Mouse (Mus musculus) layer of hippocampus, postnatal 36 days (tissue): ENCODE results near the gene Rplp2. TPM values are rescaled to one million over a fixed set of nuclear protein-coding genes. Genes with fewer than 3 reads are reported as not detected.

Source experiments
- DNase-seq, 2 experiments: peaks; one replicate each; pipeline ENCODE4 v3.0.0; 2022
- total RNA-seq, 2 experiments: library from RNA; stranded (reverse); gene quantifications; 2 replicates each; pipeline ENCODE4 v1.2.3; 2021

The Rplp2 gene
- total RNA-seq, 2 experiments from 2014 or later: 556 TPM

DNA sequence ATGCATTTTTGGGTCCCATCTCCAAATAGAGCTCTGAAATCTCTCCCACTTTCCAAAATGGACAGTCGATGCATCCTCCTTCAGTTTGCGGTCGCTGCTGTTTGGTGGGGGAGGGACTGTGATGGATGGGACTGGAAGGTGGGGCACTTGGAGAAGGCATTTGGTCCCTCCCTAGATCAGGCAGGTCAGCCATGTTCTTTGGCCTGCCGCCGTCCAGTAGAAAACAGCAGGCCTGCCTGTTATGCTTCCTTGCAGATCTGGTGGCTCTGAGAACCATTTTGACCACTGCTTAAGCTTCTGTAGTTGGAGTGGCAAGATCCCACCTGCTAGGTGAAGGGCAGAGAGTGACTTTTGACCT lies 21.0 kb downstream of the Rplp2 start:
- DNase-seq: no peak

DNA sequence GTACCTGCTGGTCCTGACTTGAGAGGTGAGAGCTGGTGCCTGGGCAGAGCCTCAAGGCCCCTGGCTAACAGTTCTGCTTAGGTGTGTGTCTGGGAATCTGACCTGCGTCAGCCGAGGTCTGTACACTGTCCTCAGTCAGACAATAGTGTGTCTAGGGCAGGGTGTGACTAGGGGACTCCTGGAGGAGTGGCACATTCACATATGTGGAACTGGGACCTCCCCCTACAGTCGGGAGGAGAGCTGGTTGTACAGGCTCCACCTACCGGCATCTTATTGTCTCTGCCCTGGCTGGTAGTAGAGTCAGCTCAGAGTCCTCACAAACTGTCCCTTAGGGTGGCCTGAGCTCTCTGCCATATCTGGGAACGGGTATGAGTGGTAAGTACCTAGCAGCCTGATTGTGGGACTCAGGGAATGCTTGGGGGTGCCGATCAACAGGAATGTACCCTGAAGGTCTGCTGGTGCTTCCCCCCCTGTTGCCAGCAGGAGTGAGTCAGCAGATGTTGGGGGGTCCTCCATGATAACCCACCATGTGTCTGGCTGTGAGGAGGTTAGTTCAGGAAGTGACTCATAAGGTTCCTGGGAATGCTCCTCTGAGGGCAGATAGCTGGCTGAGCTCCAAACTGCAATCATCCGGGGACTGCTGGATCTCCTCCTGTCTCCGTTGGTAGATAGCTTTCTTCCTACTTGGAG lies 21.5 kb downstream of the Rplp2 start:
- DNase-seq: peak in 1 of 2 experiments; percentile 57

DNA sequence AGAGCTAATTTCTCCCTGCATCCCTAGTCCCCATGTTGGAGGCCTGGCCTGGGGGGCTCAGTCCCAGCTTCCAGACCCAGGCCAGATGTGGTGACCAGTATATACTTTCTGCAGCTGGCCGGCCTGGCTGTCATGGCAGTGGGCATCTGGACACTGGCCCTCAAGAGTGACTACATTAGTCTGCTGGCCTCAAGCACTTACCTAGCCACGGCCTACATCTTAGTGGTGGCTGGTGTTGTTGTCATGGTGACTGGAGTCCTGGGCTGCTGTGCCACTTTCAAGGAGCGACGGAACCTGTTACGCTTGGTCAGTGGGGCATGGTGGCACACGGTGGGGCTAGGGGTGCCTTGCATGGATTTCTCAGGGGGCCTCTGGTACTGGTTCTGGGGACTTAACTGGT lies 22.2 kb downstream of the Rplp2 start:
- DNase-seq: no peak

DNA sequence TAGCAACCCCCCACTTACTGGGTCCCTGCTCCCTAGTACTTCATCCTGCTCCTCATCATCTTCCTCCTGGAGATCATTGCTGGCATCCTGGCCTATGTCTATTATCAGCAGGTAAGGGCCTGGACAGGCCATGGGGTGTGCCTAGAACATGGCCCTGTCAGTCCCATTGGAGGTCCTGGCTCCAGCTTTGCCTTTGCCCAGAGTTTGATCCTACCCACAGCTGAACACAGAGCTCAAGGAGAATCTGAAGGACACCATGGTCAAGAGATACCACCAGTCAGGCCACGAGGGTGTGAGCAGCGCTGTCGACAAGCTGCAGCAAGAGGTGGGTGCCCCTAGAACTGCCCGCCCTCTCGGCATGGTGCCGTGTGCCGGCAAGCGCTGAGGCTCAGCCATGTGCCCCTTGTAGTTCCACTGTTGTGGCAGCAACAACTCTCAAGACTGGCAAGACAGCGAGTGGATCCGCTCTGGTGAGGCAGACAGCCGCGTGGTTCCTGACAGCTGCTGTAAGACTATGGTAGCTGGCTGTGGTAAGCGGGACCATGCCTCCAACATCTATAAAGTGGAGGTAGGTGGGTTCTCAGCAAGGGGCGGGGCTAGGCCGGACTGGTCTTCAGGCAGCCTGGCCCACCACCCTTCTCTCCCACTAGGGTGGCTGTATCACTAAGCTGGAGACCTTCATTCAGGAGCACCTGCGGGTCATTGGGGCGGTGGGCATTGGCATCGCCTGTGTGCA lies 22.9 kb downstream of the Rplp2 start:
- DNase-seq: no peak

DNA sequence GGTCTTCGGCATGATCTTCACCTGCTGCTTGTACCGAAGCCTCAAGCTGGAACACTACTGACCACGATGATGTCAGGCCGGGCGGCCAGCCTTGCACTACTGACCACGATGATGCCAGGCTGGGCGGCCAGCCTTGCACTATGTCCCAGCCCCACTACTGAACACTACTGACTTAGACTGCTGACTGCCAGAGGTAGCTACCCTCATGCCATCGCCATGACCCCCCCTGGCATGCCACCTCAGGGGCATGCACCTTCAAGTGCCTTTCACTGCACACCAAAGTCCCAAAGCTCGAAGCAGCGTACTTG lies 23.4 kb downstream of the Rplp2 start:
- no peak for DNase-seq

DNA sequence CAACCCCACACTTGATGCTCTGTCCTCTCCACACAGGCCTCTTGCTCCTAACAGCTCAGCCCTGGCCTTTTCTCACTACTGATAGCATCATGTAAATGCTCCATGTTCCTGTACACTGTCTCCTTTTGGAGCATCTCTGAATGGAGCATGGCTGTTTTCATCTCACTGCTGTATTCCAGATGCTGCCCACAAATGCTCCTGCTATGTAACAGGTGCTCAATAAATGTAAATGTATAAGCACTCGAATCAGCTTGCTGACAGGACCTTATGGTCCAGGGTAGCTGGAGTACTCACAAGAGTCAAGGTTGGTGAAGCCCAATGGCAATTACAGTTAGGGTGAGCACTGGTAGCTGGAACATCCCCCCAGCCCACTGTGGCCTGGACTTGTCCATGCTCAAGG lies 24.1 kb downstream of the Rplp2 start:
- DNase-seq: no peak

DNA sequence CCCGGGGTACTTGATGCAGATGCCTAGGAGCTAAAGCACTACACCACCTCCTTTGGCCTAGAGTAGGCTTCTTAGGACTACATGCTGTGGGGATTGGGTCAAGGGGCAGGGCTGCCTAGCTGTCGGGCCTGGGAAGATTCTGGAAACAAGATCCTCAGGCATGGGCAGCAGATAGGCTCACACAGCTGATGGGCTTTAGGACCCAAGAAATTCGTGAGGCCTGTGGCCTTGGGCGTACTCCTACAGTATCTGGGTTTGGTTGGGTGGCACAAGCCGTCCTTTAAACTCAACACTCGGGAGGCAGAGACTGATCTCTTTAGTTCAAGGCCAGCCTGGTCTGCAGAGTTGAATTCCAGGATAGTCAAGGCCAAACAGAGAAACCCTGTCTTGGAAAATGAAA lies 25.1 kb downstream of the Rplp2 start:
- no peak for DNase-seq

DNA sequence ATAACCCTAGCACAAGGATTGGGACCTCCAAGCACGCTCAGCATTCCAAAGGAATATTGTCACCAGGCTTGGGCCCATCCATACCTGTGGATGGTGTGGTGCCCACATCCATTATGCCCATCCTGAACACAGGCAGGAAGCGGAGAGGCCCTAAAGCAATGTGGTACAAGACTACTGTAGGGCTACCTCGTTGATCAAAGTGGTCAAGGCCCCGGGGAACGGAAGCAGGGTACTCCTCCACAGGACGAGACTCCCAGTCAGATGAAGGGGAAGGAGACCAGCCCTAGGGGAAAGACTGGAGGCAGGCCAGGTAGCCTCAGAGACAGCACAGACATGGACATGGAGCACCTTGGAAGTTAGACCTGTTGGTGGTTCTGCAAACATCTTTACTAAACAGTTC lies 25.6 kb downstream of the Rplp2 start:
- no peak for DNase-seq

DNA sequence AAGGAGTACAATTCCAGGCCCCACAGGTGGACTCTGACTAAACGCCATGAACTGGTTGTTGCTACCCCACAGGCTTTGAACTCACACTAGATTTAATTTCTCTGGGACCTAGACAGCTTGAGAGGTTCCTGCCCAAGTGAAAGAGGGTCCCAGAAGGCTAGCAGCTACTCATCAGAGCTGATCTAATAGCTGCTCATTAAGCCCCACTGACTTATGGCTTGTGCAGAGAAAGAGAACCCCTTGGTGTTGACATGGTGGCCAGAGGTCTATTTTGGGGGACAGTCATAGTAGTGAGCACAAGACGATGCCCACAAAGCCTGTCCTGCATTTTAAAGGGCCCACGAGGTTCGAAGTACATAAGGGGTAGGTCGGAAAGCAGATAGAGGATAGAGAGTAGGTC lies 27.0 kb downstream of the Rplp2 start:
- DNase-seq: no peak

DNA sequence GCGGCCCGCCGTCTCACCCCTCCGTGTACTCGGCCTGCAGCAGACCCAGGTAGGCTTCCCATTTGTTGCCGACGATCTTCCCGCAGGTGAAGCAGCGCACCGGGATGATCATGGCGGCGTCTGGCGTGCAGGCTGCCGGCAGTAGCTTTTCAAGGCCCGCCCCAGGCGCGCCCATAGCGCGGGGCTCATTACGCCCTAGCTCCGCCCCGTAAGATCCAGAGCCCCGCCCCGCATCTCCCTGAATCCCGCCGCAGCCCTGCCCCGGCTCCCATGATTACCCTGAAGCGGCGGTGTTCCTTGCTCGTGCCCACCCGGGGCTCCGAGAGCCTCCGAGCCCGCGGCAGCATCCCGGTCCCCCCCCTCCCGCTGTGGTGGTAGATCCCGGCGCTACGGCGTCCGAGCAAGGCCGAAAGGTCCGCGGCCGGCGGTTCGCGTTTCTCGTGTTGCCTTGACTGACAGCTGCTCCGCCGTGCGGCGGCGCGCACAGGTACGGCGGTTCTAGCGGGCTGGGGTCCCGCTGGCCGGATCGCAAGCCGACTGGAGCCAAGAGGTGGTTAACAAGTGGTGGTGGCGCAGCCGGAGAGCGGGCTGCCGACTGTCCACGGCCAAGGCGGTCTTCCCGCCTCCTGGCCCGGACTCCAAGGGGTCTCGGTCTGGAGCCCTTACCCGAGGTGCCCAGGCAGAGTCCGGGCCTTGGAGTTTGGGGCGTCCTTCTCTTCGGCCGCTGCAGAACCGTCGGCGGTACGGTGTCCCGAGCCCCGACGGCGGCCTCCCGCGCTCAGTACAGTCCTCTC lies 28.0 kb downstream of the Rplp2 start, which contains the start of the genes Polr2l and Tspan4:
Gene Polr2l (minus strand): TSS at position 122 of the 794 bp plus-strand sequence.
Gene Tspan4 (plus strand): TSS at position 230 of the 794 bp plus-strand sequence.
- DNase-seq: peak; percentile 82 to 83

DNA sequence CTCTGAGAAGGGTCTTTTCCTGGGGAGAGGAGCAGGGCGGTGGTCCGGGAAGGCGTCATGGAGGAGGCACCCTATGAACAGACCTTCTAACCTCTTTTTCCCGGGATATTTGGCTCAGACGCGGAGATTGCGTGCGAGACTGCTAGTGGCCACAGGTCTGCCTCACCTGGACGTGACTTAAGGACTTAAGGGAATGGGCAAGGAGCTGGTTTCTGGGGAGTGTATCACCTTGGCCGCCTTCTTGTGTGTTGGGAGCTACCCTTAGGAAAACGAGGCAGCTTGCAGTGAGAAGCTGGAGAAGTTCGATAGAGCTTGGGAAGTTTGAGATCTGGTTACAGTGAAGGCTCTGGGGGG lies 28.6 kb downstream of the Rplp2 start:
- no peak for DNase-seq

DNA sequence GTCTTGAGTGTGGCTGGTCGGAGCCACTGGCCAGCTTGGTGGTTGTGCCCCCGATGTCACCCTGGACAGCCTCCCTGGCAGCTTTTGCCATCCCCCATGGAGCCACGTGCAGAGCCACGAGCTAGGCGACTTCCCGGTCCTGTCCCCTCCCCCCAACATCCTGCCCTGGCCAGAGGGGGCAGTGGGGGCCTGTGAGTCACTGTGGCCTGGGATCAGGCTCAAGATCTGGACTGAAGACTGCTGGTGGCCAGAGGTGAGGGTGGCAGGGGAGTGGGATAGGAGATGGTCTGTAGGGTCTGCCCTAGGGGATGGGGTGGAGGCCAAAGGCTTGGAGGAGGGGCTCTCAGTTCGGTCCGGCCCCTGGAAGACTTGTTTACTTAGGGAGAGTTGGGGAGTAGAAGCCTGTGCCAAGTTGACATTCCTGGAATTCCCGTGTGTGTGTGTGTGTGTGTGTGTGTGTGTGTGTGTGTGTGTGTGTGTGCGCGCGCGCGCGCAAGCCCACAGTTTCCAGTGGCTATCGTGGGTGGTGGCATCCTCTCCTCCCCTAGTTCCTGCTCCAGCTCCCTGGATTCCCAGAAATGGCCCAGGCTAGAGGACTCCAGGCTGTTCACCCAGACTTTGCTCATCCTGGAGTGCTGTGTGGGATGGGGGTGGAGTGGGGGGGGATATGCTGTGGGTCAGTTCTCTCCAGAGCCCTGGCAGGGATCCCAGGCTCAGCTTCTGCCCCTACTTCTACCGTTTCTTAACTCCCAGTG lies 29.2 kb downstream of the Rplp2 start:
- DNase-seq: no peak

DNA sequence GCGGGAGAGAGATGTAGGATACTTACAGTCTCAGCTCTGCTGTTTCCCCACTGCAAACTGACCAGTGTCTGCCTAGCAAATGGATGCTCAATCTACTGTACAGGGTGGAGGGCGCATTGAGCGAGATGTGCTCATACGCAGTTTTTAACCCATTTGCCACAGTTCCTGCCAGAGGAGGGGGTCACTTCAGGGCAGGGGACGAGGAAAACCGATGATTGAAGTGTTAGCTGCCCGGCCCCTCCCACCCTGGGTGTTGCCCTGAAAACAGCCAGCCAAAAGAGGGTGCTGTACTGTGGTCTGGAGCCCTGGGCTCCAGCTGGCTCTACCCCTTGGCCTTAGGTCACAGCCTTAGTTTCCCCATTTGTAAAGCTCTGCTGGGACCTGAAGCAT lies 29.8 kb downstream of the Rplp2 start:
- DNase-seq: no peak

DNA sequence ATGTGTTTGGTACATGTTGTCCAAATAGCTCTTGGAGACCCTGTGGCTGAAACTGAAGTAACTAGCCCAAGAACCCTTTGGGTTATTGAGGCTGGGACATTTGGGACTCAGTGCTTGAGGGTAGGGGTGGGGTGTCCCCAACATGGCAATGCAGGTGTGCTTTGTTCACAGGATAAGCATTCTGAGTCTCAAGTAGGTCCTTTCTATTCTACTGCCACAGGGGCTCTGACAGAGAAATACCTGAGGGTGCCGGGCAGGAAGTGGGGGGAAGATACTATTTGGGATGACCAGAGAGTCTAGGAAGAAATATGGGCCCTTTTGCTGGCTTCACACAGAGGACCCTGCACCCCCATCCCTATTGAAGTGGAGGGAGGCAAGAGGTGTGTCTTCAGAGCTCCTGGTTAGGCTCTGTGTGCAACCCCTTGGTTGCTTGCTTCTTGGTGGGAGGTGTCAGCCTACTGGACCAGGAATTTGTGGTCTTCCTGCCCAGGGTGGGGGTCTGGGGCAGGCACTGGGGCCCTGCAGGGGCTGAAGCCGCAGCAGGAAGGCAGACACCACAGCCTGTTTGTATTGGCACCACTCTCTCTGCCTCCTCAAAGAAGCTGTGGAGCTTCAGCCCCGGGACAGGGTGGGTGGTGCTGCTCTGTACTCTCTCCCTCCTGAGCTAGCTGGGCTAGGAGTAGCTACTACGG lies 30.6 kb downstream of the Rplp2 start:
- DNase-seq: no peak

DNA sequence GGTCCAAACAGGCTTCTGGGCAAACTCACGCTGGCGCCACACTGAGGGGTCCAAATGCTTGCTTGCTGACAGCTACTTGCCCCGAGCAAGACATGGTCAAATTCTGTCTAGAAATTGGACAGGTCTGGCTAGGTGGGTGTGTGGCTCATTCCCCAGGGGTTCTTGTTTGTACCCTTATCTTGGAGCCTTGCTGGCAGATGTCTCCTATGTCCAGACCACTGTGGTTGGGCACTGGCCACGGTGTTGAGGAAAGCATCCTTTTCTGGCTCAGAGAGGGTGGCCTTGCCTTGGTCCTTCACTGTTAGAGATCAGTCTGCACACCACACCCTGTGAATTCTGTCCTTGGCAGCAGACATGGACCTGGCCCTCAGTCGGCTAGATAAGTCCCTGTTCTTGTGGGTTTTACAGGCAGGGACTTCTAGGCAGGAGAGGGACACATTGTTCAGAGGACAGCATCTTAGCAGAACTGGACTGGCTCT lies 31.1 kb downstream of the Rplp2 start:
- DNase-seq: no peak

DNA sequence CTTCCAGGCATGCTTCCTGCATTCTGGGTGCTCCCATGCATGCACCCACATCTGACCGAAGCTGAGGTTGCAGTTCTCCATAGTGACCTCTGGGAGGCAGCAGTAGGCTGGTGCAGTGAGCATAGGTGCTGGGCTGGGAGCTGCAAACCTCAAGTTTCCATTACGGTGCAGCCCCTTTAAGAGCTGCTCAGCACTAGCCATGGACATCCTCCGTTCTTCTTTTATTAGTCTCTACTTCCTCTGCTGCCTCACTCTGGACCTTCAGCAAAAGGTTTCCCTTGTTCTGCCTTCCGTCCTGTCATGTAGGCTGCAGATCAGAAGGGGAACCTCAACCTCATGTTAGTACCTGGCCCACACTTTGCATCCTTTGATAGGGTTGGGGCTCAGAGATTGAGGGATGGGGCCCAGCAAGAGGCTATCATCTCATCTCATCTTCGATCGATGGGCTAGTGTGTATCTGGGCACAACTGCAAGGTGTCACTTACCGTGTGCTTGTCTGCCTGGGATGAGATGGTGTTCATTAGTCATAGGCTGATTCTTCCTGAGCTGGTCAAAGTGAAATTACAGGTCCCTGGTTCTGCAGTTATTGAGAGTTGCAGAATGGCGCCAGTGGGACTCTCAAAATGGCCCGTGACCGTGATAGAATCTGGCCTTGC lies 33.8 kb downstream of the Rplp2 start:
- peak; percentile 66 to 71 for DNase-seq

DNA sequence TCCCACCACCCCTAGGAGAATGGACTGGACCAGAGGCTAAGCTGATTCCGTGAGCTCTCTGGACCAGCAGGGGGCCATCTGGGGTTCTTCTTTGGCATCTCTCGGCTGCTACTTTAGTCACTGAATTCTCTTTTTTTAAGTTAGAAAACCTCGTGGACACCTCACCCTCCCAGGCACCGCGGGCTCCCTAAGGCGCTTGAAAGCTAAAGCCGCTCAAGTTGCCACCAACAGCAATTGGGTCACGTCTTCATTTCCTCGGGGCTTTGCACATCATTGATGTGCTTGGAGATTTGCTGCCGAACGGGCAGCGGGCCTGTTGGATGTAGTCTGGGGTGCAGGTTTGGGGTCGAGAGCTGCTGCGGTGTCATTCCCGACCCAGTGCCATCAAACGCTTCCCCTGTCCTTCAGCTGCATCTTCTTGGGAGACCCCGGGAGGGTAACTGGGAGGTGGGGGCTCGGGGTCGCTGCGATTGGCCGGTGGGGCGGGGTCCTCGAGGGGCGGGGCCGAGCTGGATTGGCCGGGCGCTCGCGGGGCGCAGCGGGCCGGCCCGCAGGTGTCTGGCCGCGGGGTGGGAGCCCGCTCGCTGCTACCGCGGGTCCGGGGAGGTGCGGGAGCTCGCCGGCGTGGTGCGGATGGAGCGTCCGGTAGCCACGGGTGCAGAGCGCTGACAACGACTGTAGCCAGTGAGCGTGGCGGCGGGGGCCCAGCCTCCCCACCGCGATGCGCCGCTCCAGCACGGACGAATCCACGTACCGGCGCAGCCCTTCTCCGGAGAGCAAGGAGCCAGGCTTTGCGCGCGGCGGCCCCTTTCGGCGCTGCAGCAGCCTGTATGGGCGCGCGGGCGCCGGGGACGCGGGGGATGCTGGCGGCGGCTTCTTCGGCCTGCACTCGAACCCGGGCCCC lies 34.6 kb downstream of the Rplp2 start:
- DNase-seq: peak in 1 of 2 experiments; percentile 52

DNA sequence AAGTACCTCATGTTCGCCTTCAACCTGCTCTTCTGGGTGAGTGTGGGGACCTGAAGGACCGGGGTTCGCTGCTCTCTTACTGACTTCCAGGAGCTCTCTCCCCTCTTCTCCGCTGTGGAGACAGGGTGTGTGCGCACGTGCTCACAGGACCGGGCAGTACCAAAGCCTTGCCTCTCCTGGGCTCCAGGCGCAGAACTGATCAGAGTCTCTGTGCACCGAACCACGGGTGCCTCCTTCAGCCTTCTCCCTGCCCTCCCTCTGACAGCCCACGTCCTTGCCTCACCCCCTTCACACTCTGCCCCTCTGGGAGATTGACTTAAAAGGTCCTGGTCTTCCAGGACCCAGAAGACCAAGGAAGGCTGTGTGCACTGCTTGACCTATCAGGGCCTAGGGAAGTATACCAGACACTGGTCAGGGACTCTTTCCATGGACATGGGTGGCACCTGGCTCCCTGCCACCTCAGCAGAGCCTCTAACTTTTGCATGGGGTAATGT lies 35.4 kb downstream of the Rplp2 start:
- no peak for DNase-seq

DNA sequence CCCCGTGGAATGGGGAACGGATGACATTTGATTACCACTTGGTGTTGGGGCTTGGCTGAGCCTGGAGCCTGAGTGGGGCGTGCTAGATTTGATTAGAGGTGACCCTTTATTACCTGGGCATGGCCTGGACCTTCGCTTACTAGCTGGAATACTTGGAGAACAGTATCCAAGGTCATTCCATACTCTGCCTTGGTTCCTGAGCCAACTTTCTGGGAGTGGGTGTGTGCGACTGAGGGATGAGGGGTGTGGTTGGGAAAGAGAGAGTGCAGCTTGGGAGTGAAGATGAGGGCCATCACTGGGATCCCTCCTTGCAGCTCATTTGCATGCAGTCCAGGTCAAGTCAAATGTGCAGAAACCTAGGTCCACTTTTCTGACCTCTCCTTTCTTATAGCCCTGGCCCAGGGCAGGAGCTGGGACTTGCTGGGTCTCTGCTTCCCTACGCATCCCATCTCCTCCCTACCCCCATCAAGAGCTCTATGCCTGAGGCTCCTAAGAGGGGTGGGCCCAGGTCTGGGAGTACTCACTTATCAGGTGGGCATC lies 36.0 kb downstream of the Rplp2 start:
- DNase-seq: no peak
